Mouse (Mus musculus): ENCODE measurements around the gene Ccdc125. TPM values are rescaled to one million over a fixed set of nuclear protein-coding genes. Genes with fewer than 3 reads are reported as not detected.
A peak's percentile ranks its signal among the peaks of the same experiment; 100 is the strongest.
"Not testable (repeated sequence)": the region's sequence is repeated elsewhere in the genome, so short reads cannot be mapped to it uniquely, and the experiment has no call there.

Ccdc125 gene
- polyA plus RNA-seq, 1 experiment, result 18.3 TPM

DNA sequence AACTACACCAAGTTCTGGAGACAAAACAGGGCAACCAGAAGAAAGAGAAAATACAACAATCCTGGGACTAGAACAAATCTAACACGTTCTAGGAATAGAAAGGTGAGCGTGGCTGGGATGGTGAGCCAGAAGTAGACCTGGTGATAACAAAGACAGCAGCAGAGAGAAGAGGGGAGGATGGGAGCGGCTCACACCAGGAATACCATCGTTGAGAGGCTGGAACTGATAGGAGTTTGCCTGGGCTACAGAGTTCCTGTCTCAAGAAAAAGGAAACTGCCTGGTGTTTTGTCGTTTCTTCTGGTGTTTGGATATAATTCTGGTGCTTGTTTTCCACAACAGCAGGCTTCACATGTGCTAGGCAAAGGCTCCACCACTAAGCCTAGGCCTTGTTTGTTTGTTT lies 58.6 kb downstream of the Ccdc125 start:
- peaks cover 1% of the 10 kb centered on the region; the same call in 1 of the 2 replicates for H3K4me1 ChIP-seq (ENCODE audit: control insufficient read depth, insufficient read depth, low read length)
- TF ChIP-seq CTCF (IDR thresholded peaks at IDR 0.05; ENCODE audit: control insufficient read depth, insufficient read depth, low read length) (no peak), POLR2A (IDR thresholded peaks at IDR 0.05; ENCODE audit: borderline replicate concordance, control insufficient read depth, low read depth, low read length) (no peak)
- WGBS, result 79% methylated on average over 5 of the region's 5 CpGs

DNA sequence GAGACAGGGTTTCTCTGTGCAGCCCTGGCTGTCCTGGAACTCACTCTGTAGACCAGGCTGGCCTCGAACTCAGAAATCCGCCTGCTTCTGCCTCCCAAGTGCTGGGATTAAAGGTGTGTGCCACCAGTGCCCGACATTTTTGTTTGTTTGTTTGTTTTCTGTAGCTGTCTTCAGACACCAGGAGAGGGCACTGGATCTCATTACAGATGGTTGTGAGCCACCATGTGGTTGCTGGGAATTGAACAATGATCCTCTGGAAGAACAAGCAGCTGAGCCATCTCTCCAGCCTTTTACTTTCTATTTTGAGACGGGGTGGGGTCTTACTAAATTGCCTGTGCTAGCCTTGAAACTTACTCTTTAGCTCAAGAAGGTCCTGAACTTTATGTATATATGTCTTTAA lies 59.0 kb downstream of the Ccdc125 start:
- not testable (repeated sequence) for H3K4me1 ChIP-seq (ENCODE audit: control insufficient read depth, insufficient read depth, low read length); H3K4me3 ChIP-seq (replicated peaks; ENCODE audit: control insufficient read depth, low read depth, low read length); H3K27ac ChIP-seq (ENCODE audit: control insufficient read depth, insufficient read depth, low read depth, low read length, poor library complexity)
- WGBS, result 90% methylated on average over 4 of the region's 4 CpGs

More for the DNA sequence above, 58.6 kb downstream of the Ccdc125 start:
- H3K27ac ChIP-seq (ENCODE audit: control insufficient read depth, insufficient read depth, low read depth, low read length, poor library complexity), result no peak overlapping the region
- no peak overlapping the region for H3K4me3 ChIP-seq (replicated peaks; ENCODE audit: control insufficient read depth, low read depth, low read length)

DNA sequence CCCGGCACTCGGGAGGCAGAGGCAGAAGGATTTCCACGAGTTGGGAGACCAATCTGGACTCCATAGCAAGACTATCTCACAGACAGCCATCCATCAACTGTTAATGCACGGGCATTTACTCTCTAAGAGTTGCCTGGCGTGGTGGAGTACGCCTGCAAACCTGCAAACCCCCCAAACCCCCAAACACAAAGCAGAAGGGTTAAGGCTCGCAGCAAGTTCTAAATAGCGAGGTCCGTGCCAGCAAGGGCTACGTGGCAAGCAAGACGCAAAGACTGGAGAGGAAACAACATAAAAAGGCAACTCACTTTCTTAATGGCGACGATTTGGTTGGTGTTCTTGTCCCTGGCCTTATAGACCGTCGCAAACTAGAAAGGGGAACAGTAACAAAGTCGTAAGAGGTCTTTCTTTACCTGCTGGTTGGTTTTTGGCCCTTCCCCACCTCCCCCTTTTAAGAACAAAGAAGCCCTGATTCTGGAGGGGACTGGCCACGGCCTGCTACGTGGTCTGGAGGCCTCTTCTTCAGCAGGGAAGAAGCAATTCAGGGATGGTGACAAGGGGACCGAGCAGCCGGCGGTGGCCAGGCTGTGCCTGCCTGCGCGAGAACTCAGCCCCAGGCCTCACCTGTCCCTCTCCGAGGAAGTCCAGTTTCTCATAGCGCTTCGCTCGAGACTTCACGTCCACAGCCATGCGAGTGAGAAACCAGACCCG lies 60.8 kb downstream of the Ccdc125 start:
- peaks cover 1% of the 10 kb centered on the region; the same call in 1 of the 2 replicates for H3K4me1 ChIP-seq (ENCODE audit: control insufficient read depth, insufficient read depth, low read length)
- peak overlapping the region; percentile 98 for H3K4me3 ChIP-seq (replicated peaks; ENCODE audit: control insufficient read depth, low read depth, low read length)
- WGBS, result under 1% methylated on average over 30 of the region's 30 CpGs
- TF ChIP-seq POLR2A (IDR thresholded peaks at IDR 0.05; ENCODE audit: borderline replicate concordance, control insufficient read depth, low read depth, low read length), result no peak
- TF ChIP-seq CTCF (IDR thresholded peaks at IDR 0.05; ENCODE audit: control insufficient read depth, insufficient read depth, low read length), result no peak
- H3K27ac ChIP-seq (ENCODE audit: control insufficient read depth, insufficient read depth, low read depth, low read length, poor library complexity), result peak overlapping the region; percentile 72

DNA sequence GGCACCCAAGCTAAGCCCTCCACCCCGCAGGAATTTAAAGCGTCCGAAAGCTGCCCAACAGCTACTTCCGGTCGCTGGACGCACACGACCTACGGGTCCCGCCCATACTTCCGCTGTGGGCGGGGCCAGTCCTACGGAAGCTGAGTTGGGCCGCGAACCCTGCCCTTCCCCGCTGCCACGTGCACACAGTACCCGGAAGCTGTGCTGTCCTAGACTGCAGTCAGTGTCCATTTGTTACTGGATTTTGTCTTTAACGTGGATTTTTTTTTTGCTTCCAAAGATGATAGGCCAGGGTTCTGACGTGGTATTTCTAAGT lies 61.3 kb downstream of the Ccdc125 start, which contains the start of gene Cdk7:
Gene Cdk7 (minus strand): TSS at position 79 of the 316 bp plus-strand sequence.
- peak within 1 kb of the TSS; percentile 98 for H3K4me3 ChIP-seq (replicated peaks; ENCODE audit: control insufficient read depth, low read depth, low read length)
- under 1% methylated on average over 19 of the region's 19 CpGs for WGBS
- TF ChIP-seq CTCF (IDR thresholded peaks at IDR 0.05; ENCODE audit: control insufficient read depth, insufficient read depth, low read length) (no peak; the same call in 1 of the 2 replicates), POLR2A (IDR thresholded peaks at IDR 0.05; ENCODE audit: borderline replicate concordance, control insufficient read depth, low read depth, low read length) (no peak)

DNA sequence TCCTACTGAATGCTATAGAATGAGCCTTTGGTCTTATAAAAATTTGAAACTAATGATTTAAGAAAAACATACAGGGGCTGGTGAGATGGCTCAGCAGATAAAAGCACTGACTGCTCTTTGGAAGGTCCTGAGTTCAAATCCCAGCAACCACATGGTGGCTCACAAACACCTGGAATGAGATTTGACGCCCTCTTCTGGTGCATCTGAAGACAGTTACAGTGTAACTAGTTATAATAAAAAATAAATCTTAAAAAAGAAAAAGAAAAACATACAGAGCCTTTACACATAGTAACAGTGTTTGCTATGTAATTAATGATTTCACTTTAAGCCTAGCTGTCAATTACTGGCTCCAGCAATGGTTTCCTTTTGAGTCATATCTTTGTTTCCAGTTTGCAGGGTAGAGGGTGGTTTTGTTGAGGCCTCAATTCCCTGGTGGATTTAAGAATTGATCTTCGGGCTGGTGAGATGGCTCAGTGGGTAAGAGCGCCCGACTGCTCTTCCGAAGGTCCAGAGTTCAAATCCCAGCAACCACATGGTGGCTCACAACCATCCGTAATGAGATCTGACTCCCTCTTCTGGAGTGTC lies 62.0 kb downstream of the Ccdc125 start:
- H3K4me1 ChIP-seq (ENCODE audit: control insufficient read depth, insufficient read depth, low read length); H3K27ac ChIP-seq (ENCODE audit: control insufficient read depth, insufficient read depth, low read depth, low read length, poor library complexity); H3K4me3 ChIP-seq (replicated peaks; ENCODE audit: control insufficient read depth, low read depth, low read length): not testable (repeated sequence)
- 90% methylated on average over 6 of the region's 6 CpGs for WGBS

More for the DNA sequence above, 61.3 kb downstream of the Ccdc125 start, which contains the start of gene Cdk7:
- peaks cover 1% of the 10 kb centered on the region; the same call in 1 of the 2 replicates for H3K4me1 ChIP-seq (ENCODE audit: control insufficient read depth, insufficient read depth, low read length)
- peak within 1 kb of the TSS; percentile 72 for H3K27ac ChIP-seq (ENCODE audit: control insufficient read depth, insufficient read depth, low read depth, low read length, poor library complexity)

DNA sequence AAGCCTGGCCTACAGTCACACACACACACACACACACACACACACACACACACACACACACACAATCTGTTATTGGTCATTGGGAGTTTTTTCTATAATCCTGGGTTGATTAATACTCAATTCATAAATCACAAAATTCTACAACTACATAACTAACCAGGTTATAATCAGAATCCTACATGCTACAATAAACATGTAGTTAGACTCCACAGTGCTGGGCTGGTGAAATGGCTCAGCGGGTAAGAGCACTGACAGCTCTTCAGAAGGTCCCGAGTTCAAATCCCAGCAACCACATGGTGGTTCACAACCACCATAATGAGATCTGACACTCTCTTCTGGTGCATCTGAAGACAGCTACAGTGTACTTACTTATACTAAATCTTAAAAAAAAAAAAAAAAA lies 63.2 kb downstream of the Ccdc125 start:
- TF ChIP-seq POLR2A (IDR thresholded peaks at IDR 0.05; ENCODE audit: borderline replicate concordance, control insufficient read depth, low read depth, low read length), result no peak
- TF ChIP-seq CTCF (IDR thresholded peaks at IDR 0.05; ENCODE audit: control insufficient read depth, insufficient read depth, low read length), result no peak
- peaks cover 1% of the 10 kb centered on the region; the same call in 1 of the 2 replicates for H3K4me1 ChIP-seq (ENCODE audit: control insufficient read depth, insufficient read depth, low read length)
- H3K27ac ChIP-seq (ENCODE audit: control insufficient read depth, insufficient read depth, low read depth, low read length, poor library complexity), result no peak overlapping the region
- no peak overlapping the region for H3K4me3 ChIP-seq (replicated peaks; ENCODE audit: control insufficient read depth, low read depth, low read length)
- 94% methylated on average over 2 of the region's 2 CpGs for WGBS

DNA sequence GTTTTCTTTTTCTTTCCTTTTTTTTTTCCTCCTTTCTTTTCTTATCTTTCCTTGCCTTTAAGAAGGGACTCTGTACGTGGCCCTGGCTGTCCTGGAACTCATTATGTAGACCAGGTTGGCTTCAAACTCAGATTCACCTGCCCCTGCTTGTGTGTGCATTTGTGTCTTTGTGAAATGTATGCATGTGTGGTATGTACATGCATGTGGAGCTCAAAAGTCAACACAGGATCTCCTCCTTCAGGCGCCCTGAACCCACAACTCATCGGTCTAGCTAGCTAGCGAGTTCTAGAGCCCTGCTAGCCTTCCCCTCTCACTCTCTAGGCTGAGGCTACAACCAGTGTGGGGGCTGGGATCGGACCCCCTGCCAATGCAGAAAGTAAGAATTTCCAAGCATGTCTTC lies 73.3 kb downstream of the Ccdc125 start:
- Histone ChIP-seq H3K27ac (ENCODE audit: control insufficient read depth, insufficient read depth, low read depth, low read length, poor library complexity) (no peak overlapping the region), H3K4me3 (replicated peaks; ENCODE audit: control insufficient read depth, low read depth, low read length) (peak overlapping the region; percentile 4), H3K4me1 (ENCODE audit: control insufficient read depth, insufficient read depth, low read length) (no peaks in the 10 kb centered on the region)
- no peak for TF ChIP-seq CTCF (IDR thresholded peaks at IDR 0.05; ENCODE audit: control insufficient read depth, insufficient read depth, low read length)
- 83% methylated on average over 5 of the region's 5 CpGs for WGBS

DNA sequence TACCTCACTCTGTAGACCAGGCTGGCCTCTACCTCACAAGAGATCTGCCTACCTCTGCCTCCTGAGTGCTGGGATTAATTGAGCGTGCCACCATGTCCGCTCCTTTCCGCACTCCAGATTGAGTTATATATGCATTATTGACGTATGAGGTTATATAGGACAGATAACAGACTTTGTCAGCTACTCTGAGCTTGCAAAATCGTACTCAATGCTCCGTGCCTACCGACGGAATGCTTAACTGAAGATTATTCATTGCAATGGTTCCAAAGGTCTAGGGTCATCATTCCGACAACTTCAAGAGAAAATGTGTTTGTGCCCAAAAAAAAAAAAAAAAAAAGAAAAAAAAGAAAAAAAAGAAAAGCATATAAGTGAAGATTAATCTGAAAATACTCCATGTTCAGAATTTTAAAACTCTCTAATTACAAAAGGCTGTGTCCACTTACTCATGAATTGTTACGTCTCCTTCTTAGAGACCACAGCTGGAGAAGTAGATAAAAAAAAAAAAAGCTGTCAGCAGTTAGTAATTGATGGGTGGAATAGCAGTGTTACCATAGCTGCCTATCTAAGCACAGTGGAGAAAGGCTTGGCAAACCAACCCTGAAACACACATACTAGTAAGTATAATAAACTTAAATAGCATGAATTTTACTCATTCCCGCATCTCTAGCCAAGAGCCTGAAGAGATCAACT lies 74.0 kb downstream of the Ccdc125 start:
- H3K27ac ChIP-seq (ENCODE audit: control insufficient read depth, insufficient read depth, low read depth, low read length, poor library complexity), result peak overlapping the region; percentile 85
- peak overlapping the region; percentile 93 for H3K4me3 ChIP-seq (replicated peaks; ENCODE audit: control insufficient read depth, low read depth, low read length)
- H3K4me1 ChIP-seq (ENCODE audit: control insufficient read depth, insufficient read depth, low read length), result no peaks in the 10 kb centered on the region
- TF ChIP-seq CTCF (IDR thresholded peaks at IDR 0.05; ENCODE audit: control insufficient read depth, insufficient read depth, low read length) (no peak), POLR2A (IDR thresholded peaks at IDR 0.05; ENCODE audit: borderline replicate concordance, control insufficient read depth, low read depth, low read length) (no peak)
- WGBS, result 74% methylated on average over 11 of the region's 11 CpGs

Measured in bone marrow, adult 2 months (tissue).